Mouse (Mus musculus) kidney, adult 8-10 months (tissue): ENCODE measurements around the gene Rxfp2.

Experiments used
- DNase-seq, 2 experiments: peaks; one replicate each; pipeline ENCODE4 v3.0.0; 2022

Rxfp2 gene

DNA sequence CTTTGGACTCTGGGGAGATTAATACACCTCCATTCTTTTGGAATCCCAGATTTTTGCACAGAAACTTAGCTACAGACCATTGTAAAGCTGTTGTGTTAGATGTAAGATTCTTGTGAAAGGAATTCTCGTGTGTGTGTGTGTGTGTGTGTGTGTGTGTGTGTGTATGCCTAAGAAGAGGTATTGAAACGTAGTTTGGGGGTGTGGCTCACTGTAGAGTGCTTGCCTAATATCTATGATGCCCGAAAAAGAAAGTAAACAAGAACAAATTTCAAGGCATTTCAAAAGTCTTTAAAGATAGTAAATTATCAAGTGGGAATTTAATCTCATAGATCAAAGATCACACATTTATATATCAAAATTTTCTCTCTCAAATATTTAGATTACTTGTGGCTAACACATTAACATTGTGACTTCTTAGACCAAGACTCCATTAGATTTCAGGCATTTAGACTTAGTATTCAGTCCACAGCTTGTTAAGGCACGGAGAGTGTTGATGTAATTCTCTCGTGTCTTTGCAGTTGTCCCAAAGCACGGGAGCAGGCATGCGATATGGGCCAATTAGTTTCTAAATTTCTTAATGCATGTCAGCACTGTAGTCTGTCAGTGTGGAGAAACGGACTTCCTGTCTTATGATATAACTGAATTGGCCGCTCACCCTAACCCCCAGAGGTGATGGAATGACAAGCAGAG, 97.9 kb downstream of the Rxfp2 start:
- no peak for DNase-seq

DNA sequence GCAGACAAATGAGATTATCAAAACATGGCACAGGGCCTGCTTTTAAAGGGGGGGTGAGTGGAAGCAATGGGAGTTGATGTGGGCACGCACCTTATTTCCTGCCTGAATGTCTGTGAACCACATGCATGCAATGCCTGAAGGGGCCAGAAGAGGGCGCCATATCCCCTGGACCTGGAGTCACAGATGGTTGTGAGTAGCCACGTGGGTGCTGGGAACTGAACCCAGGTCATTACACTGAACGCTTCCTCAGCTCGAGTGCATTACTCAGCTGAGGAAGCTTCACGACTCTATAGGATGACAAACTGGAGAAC, 98.4 kb downstream of the Rxfp2 start:
- no peak for DNase-seq

DNA sequence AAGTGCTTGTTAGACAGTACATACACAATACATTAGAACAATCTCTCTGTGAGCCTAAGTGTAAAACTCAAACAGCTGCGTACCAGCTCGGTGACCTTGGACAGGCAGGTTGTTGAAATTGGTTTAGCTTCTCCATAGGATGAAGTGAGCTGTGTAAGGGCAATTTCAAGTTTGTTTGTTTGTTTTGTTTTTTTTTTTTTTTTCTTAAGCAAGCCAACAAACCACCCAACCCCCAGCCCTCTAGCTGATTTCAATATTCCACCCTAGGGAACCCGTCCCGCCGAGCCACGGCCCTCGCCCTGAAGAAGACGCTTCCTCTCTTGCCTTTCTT, 99.6 kb downstream of the Rxfp2 start:
- no peak for DNase-seq

DNA sequence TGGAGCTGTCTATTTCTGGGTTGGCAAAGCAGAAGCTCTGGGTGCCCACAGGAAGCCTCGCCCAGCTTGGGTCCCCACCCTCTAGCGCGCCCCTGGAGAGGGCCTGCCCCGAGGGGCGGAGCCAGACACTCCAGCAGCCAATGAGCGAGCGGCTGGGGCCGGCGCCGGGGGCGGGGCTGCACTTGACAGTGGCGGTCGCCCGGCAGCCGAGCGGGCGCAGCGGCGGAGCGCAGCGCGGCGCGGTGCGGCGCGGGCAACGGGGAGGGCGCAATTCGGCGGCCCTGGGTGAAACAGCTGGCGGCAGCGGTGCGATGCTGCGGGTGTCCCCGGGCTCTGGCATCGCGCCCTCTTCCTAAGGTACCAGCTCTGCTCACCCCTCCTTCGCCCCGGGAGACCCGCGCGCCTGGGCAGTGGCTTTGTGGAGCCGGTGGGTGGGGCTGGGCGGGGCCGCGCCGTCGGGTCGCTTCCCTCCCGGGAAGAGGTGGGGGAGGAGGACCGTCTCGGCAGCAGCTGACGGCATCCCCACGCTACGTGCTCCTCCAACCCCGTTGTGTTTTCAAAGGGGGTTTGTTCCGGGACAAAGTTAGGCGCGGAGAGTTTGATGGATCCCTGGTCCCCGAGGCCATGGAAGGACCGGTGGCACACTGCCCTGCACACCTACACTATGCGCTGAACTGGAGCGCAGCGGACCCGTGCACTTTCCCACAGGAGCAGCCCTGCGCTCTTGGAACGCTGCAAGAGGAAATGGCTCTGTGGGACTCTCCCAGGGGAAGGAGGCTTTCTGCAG, 100.2 kb downstream of the Rxfp2 start, which contains the start of gene Fry:
Gene Fry (plus strand): TSS at position 191 of the 787 bp plus-strand sequence.
- DNase-seq: peak; percentile 80 to 82

- DNase-seq: no peak
Observed at GRCm38 (mm10) chr5:150120676-150121075, 102.2 kb downstream of the Rxfp2 start.

DNA sequence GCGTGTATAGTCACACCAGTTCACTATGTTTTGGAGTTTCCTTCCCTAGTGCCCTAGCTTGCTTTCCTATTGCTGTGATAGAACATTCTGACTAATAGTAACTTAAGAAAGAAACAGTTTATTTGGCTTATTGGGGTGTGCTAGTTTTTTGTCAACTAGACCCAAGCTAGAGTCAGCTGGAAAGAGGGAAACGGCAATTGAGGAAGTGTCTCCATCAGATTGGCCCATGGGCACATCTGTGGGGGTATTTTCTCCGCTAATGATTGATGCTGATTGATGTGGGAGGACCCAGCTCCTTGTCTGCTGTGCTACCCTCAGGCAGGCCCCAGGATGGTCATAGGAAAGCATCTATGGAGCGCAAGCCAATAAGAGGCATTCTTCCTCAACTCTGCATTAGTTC, 103.6 kb downstream of the Rxfp2 start:
- DNase-seq: no peak

DNA sequence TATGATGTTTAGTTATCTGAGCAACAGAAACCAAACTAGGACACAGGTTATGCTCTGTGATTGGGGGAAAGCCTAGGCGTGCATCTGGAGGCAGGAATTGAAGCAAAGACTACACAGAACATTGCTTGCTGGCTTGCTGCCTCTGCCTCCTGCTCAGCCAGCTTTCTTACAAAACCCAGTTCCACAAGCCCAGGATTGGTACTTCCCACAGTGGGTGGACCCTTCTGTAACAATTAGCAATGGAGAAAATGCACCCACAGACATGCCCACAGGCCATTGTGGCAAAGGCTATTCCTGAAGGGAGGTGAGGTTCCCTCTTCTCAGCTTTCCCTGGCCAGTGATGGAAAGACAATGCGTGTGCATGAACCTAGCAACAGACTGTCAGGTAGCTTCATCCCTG, 104.1 kb downstream of the Rxfp2 start:
- no peak for DNase-seq

- DNase-seq: no peak
Observed at GRCm38 (mm10) chr5:150125920-150126319, 107.4 kb downstream of the Rxfp2 start.

GRCm38 (mm10) chr5:150128432-150128831, 110.0 kb downstream of the Rxfp2 start:
- DNase-seq: no peak

DNA sequence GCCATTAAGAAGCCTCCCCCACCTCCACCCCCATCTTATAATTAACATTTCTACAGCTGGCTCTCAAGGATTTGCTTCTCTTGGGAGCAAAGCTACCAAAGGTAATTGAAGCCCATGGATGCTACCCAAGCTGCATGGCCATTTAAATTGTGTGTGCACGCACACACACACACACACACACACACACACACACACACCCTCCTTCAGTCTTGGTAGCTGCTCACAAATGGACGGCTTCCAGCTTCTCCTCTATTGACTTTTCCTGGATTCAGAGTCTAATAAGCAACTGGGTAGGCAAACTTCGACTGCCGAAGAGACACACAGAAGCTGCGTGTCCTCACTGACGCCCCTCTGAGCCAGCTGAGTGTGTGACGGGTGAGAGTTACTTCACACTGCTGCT, 111.7 kb downstream of the Rxfp2 start:
- no peak for DNase-seq

GRCm38 (mm10) chr5:150131166-150131565, 112.7 kb downstream of the Rxfp2 start:
- no peak for DNase-seq
